Mouse (Mus musculus) cortical plate, adult 2 months (tissue): ENCODE results near the gene Efcab11. TPM values are rescaled to one million over a fixed set of nuclear protein-coding genes. Genes with fewer than 3 reads are reported as not detected.

Experiments used
- H3K27ac ChIP-seq: fragments of 200-500 bp; 2 replicates; pipeline ENCODE4 v1.5.1; 2012; ENCODE audit warnings: low read length, control low read depth, inconsistent platforms; ENCODE audit not compliant: insufficient read depth
- H3K4me1 ChIP-seq: fragments of 200-500 bp; 2 replicates; pipeline ENCODE4 v1.6.1; 2011; ENCODE audit warnings: low read length; ENCODE audit not compliant: control insufficient read depth, insufficient read depth
- H3K4me3 ChIP-seq: fragments of 200-500 bp; 2 replicates; pipeline ENCODE4 v1.5.1; 2011; ENCODE audit warnings: mild to moderate bottlenecking, low read length, control low read depth; ENCODE audit not compliant: insufficient read depth
- CTCF ChIP-seq: fragments of 200-500 bp; IDR thresholded peaks from 2 replicates; pipeline ENCODE4 v1.5.1; 2011; ENCODE audit warnings: mild to moderate bottlenecking, control low read depth, low read length; ENCODE audit not compliant: insufficient read depth; ENCODE audit errors: extremely low read depth
- POLR2A ChIP-seq: fragments of 200-500 bp; IDR thresholded peaks from 2 replicates; pipeline ENCODE4 v1.6.1; 2011; ENCODE audit warnings: mild to moderate bottlenecking, low read length, control low read depth; ENCODE audit not compliant: insufficient read depth; ENCODE audit errors: extremely low read depth
- polyA plus RNA-seq: library from polyadenylated mRNA; depleted of rRNA; stranded (reverse); fragments of >200 nt; gene quantifications from 2 replicates; pipeline ENCODE4 v1.2.3, GENCODE M21; 2012

The Efcab11 gene
- polyA plus RNA-seq, 1 experiment: 0.75 TPM

- no peak overlapping the region for H3K4me3 ChIP-seq
- H3K27ac ChIP-seq: no peak overlapping the region
- no peaks in the 10 kb centered on the region for H3K4me1 ChIP-seq
- TF ChIP-seq CTCF (no peak), POLR2A (no peak)
These were observed 30.6 kb downstream of the Efcab11 start for GRCm38 (mm10) chr12:99853323-99854258.

- no peak for TF ChIP-seq POLR2A
- TF ChIP-seq CTCF: no peak
- H3K4me1 ChIP-seq: no peaks in the 10 kb centered on the region
- H3K27ac ChIP-seq: no peak overlapping the region
- H3K4me3 ChIP-seq: no peak overlapping the region
These were observed 34.2 kb downstream of the Efcab11 start for GRCm38 (mm10) chr12:99849996-99850395.

GRCm38 (mm10) chr12:99844951-99845350 is 39.3 kb downstream of the Efcab11 start:
- H3K4me3 ChIP-seq: no peak overlapping the region
- no peaks in the 10 kb centered on the region for H3K4me1 ChIP-seq
- TF ChIP-seq POLR2A (no peak), CTCF (no peak)
- H3K27ac ChIP-seq: no peak overlapping the region

GRCm38 (mm10) chr12:99838703-99839102 is 45.5 kb downstream of the Efcab11 start:
- no peak overlapping the region for H3K27ac ChIP-seq
- TF ChIP-seq CTCF (no peak), POLR2A (no peak)
- H3K4me1 ChIP-seq: no peaks in the 10 kb centered on the region; the same call in 1 of the 2 replicates
- H3K4me3 ChIP-seq: no peak overlapping the region

- Histone ChIP-seq H3K27ac (no peak overlapping the region), H3K4me1 (no peaks in the 10 kb centered on the region; the same call in 1 of the 2 replicates), H3K4me3 (no peak overlapping the region)
- TF ChIP-seq POLR2A (no peak), CTCF (no peak)
These were observed 46.1 kb downstream of the Efcab11 start for GRCm38 (mm10) chr12:99838109-99838508.

- TF ChIP-seq POLR2A (no peak), CTCF (no peak)
- no peaks in the 10 kb centered on the region; the same call in 1 of the 2 replicates for H3K4me1 ChIP-seq
- no peak overlapping the region for H3K4me3 ChIP-seq
- no peak overlapping the region for H3K27ac ChIP-seq
These were observed 46.7 kb downstream of the Efcab11 start for GRCm38 (mm10) chr12:99837528-99837927.

- Histone ChIP-seq H3K27ac (no peak overlapping the region), H3K4me3 (no peak overlapping the region), H3K4me1 (no peaks in the 10 kb centered on the region; the same call in 1 of the 2 replicates)
- no peak for TF ChIP-seq CTCF
- no peak for TF ChIP-seq POLR2A
These were observed 47.7 kb downstream of the Efcab11 start for GRCm38 (mm10) chr12:99836404-99837131.

- no peak overlapping the region for H3K4me3 ChIP-seq
- no peak for TF ChIP-seq CTCF
- no peak for TF ChIP-seq POLR2A
- no peak overlapping the region for H3K27ac ChIP-seq
- no peaks in the 10 kb centered on the region; the same call in 1 of the 2 replicates for H3K4me1 ChIP-seq
These were observed 50.8 kb downstream of the Efcab11 start for GRCm38 (mm10) chr12:99833476-99833875.

GRCm38 (mm10) chr12:99822591-99822990 is 61.6 kb downstream of the Efcab11 start:
- Histone ChIP-seq H3K27ac (no peak overlapping the region), H3K4me3 (no peak overlapping the region), H3K4me1 (peaks cover 3% of the 10 kb centered on the region)
- TF ChIP-seq CTCF (no peak), POLR2A (no peak)
